Mouse (Mus musculus) kidney, adult 9 months (tissue): Measurements from ENCODE around the gene Cdr2l.

ENCODE experiments used
- DNase-seq: peaks from one replicate; pipeline ENCODE4 v3.0.0; 2022

Cdr2l gene

GRCm38 (mm10) chr11:115409556-115409955, 27.8 kb downstream of the Cdr2l start:
- DNase-seq, result no peak

- DNase-seq, result peak; percentile 96
These were observed 38.0 kb downstream of the Cdr2l start, which contains the start of the genes Atp5h and Kctd2 for GRCm38 (mm10) chr11:115419531-115420237. Gene Atp5h (minus strand): TSS chr11:115419962. Gene Kctd2 (plus strand): TSS chr11:115420128.

GRCm38 (mm10) chr11:115420336-115421190, 38.8 kb downstream of the Cdr2l start:
- peak; percentile 67 for DNase-seq

GRCm38 (mm10) chr11:115421328-115421727, 39.6 kb downstream of the Cdr2l start:
- DNase-seq, result no peak

- DNase-seq, result no peak
These were observed 40.3 kb downstream of the Cdr2l start for GRCm38 (mm10) chr11:115421972-115422371.

GRCm38 (mm10) chr11:115423091-115423490, 41.4 kb downstream of the Cdr2l start:
- no peak for DNase-seq

GRCm38 (mm10) chr11:115424666-115425065, 43.0 kb downstream of the Cdr2l start:
- DNase-seq, result no peak

GRCm38 (mm10) chr11:115425671-115426070, 44.0 kb downstream of the Cdr2l start:
- no peak for DNase-seq

GRCm38 (mm10) chr11:115427482-115428331, 46.0 kb downstream of the Cdr2l start:
- peak; percentile 83 for DNase-seq

- DNase-seq, result no peak
These were observed 47.6 kb downstream of the Cdr2l start for GRCm38 (mm10) chr11:115429307-115429706.

- DNase-seq, result no peak
These were observed 48.8 kb downstream of the Cdr2l start for GRCm38 (mm10) chr11:115430561-115430960.

GRCm38 (mm10) chr11:115432814-115433213, 51.1 kb downstream of the Cdr2l start:
- no peak for DNase-seq

GRCm38 (mm10) chr11:115433342-115433741, 51.6 kb downstream of the Cdr2l start:
- DNase-seq, result no peak

- no peak for DNase-seq
These were observed 54.1 kb downstream of the Cdr2l start for GRCm38 (mm10) chr11:115435596-115436337.

- no peak for DNase-seq
These were observed 55.9 kb downstream of the Cdr2l start for GRCm38 (mm10) chr11:115437571-115438122.

GRCm38 (mm10) chr11:115439326-115439725, 57.6 kb downstream of the Cdr2l start:
- no peak for DNase-seq

- DNase-seq, result no peak
These were observed 58.3 kb downstream of the Cdr2l start, which contains the start of gene Trim80 for GRCm38 (mm10) chr11:115439906-115440595. Gene Trim80 (plus strand): TSS chr11:115440545.

- DNase-seq, result no peak
These were observed 59.7 kb downstream of the Cdr2l start for GRCm38 (mm10) chr11:115441417-115441816.
